Mouse (Mus musculus): ENCODE measurements at regions not wholly inside any gene's neighbourhood (a gene's known extent, or its start where the extent isn't known, plus 50 kb on each side); places are given as distances from the start of the nearest gene placed in this dataset.

GRCm38 (mm10) chr2:61283829-61284601, 294.4 kb upstream of the Tank start:
- Histone ChIP-seq H3K27ac (ENCODE audit: insufficient read depth, low read depth, low read length) (no peak overlapping the region), H3K4me3 (ENCODE audit: insufficient read depth, low read depth, low read length) (no peak overlapping the region), H3K36me3 (ENCODE audit: control insufficient read depth, insufficient read depth, low read length) (no peaks in the 10 kb centered on the region), H3K4me1 (ENCODE audit: control insufficient read depth, insufficient read depth, low read length) (no peaks in the 10 kb centered on the region), H3K27me3 (replicated peaks; ENCODE audit: control insufficient read depth, insufficient read depth, low read length) (no peaks in the 10 kb centered on the region)
- 30% methylated on average over 9 of the region's 9 CpGs for WGBS
- TF ChIP-seq POLR2A (IDR thresholded peaks at IDR 0.05; ENCODE audit: low read depth, low read length) = no peak
- TF ChIP-seq CTCF (conservative IDR thresholded peaks at IDR 0.05; ENCODE audit: insufficient read depth, insufficient read length, low read depth, low read length) = no peak
- DNase-seq = peak; percentile 29

GRCm38 (mm10) chr2:61272721-61273120, 305.7 kb upstream of the Tank start:
- no peak for TF ChIP-seq POLR2A (IDR thresholded peaks at IDR 0.05; ENCODE audit: low read depth, low read length)
- no peak for TF ChIP-seq CTCF (conservative IDR thresholded peaks at IDR 0.05; ENCODE audit: insufficient read depth, insufficient read length, low read depth, low read length)
- H3K27ac ChIP-seq (ENCODE audit: insufficient read depth, low read depth, low read length) = no peak overlapping the region
- no peaks in the 10 kb centered on the region for H3K36me3 ChIP-seq (ENCODE audit: control insufficient read depth, insufficient read depth, low read length)
- no peaks in the 10 kb centered on the region for H3K4me1 ChIP-seq (ENCODE audit: control insufficient read depth, insufficient read depth, low read length)
- WGBS = 83% methylated on average over 5 of the region's 5 CpGs
- DNase-seq = no peak
- no peaks in the 10 kb centered on the region for H3K27me3 ChIP-seq (replicated peaks; ENCODE audit: control insufficient read depth, insufficient read depth, low read length)
- H3K4me3 ChIP-seq (ENCODE audit: insufficient read depth, low read depth, low read length) = no peak overlapping the region

GRCm38 (mm10) chr2:61267706-61268105, 304.7 kb upstream of the Rbms1 start:
- TF ChIP-seq POLR2A (IDR thresholded peaks at IDR 0.05; ENCODE audit: low read depth, low read length) = no peak
- no peak for TF ChIP-seq CTCF (conservative IDR thresholded peaks at IDR 0.05; ENCODE audit: insufficient read depth, insufficient read length, low read depth, low read length)
- Histone ChIP-seq H3K27me3 (replicated peaks; ENCODE audit: control insufficient read depth, insufficient read depth, low read length) (no peaks in the 10 kb centered on the region), H3K36me3 (ENCODE audit: control insufficient read depth, insufficient read depth, low read length) (no peaks in the 10 kb centered on the region), H3K27ac (ENCODE audit: insufficient read depth, low read depth, low read length) (no peak overlapping the region), H3K4me3 (ENCODE audit: insufficient read depth, low read depth, low read length) (no peak overlapping the region), H3K4me1 (ENCODE audit: control insufficient read depth, insufficient read depth, low read length) (no peaks in the 10 kb centered on the region)
- 91% methylated on average over 3 of the region's 3 CpGs for WGBS
- no peak for DNase-seq

- 63% methylated on average over 9 of the region's 9 CpGs for WGBS
- H3K27ac ChIP-seq (ENCODE audit: insufficient read depth, low read depth, low read length) = no peak overlapping the region
- DNase-seq = no peak
- no peak overlapping the region for H3K4me3 ChIP-seq (ENCODE audit: insufficient read depth, low read depth, low read length)
- H3K4me1 ChIP-seq (ENCODE audit: control insufficient read depth, insufficient read depth, low read length) = peaks cover 3% of the 10 kb centered on the region; the same call in 1 of the 2 replicates
- no peaks in the 10 kb centered on the region for H3K36me3 ChIP-seq (ENCODE audit: control insufficient read depth, insufficient read depth, low read length)
- TF ChIP-seq CTCF (conservative IDR thresholded peaks at IDR 0.05; ENCODE audit: insufficient read depth, insufficient read length, low read depth, low read length) (no peak), POLR2A (IDR thresholded peaks at IDR 0.05; ENCODE audit: low read depth, low read length) (no peak)
- H3K27me3 ChIP-seq (replicated peaks; ENCODE audit: control insufficient read depth, insufficient read depth, low read length) = no peaks in the 10 kb centered on the region
Observed at GRCm38 (mm10) chr2:61250068-61250800, 287.2 kb upstream of the Rbms1 start.

- no peak overlapping the region for H3K4me3 ChIP-seq (ENCODE audit: insufficient read depth, low read depth, low read length)
- 69% methylated on average over 4 of the region's 4 CpGs for WGBS
- no peak overlapping the region for H3K27ac ChIP-seq (ENCODE audit: insufficient read depth, low read depth, low read length)
- no peaks in the 10 kb centered on the region for H3K27me3 ChIP-seq (replicated peaks; ENCODE audit: control insufficient read depth, insufficient read depth, low read length)
- TF ChIP-seq POLR2A (IDR thresholded peaks at IDR 0.05; ENCODE audit: low read depth, low read length) (no peak), CTCF (conservative IDR thresholded peaks at IDR 0.05; ENCODE audit: insufficient read depth, insufficient read length, low read depth, low read length) (no peak)
- H3K4me1 ChIP-seq (ENCODE audit: control insufficient read depth, insufficient read depth, low read length) = peaks cover 3% of the 10 kb centered on the region; the same call in 1 of the 2 replicates
- no peaks in the 10 kb centered on the region for H3K36me3 ChIP-seq (ENCODE audit: control insufficient read depth, insufficient read depth, low read length)
- DNase-seq = no peak
Observed at GRCm38 (mm10) chr2:61247956-61248355, 285.0 kb upstream of the Rbms1 start.

- no peak for DNase-seq
- Histone ChIP-seq H3K27ac (ENCODE audit: insufficient read depth, low read depth, low read length) (no peak overlapping the region), H3K36me3 (ENCODE audit: control insufficient read depth, insufficient read depth, low read length) (no peaks in the 10 kb centered on the region), H3K27me3 (replicated peaks; ENCODE audit: control insufficient read depth, insufficient read depth, low read length) (no peaks in the 10 kb centered on the region), H3K4me3 (ENCODE audit: insufficient read depth, low read depth, low read length) (no peak overlapping the region), H3K4me1 (ENCODE audit: control insufficient read depth, insufficient read depth, low read length) (peaks cover 3% of the 10 kb centered on the region; the same call in 1 of the 2 replicates)
- TF ChIP-seq CTCF (conservative IDR thresholded peaks at IDR 0.05; ENCODE audit: insufficient read depth, insufficient read length, low read depth, low read length) (no peak), POLR2A (IDR thresholded peaks at IDR 0.05; ENCODE audit: low read depth, low read length) (no peak)
- 83% methylated on average over 2 of the region's 2 CpGs for WGBS
Observed at GRCm38 (mm10) chr2:61247336-61247735, 284.3 kb upstream of the Rbms1 start.

GRCm38 (mm10) chr2:61246691-61247258, 283.8 kb upstream of the Rbms1 start:
- peak; percentile 34 for DNase-seq
- no peaks in the 10 kb centered on the region for H3K27me3 ChIP-seq (replicated peaks; ENCODE audit: control insufficient read depth, insufficient read depth, low read length)
- no peak overlapping the region; the same call in 1 of the 2 replicates for H3K27ac ChIP-seq (ENCODE audit: insufficient read depth, low read depth, low read length)
- WGBS = 11% methylated on average over 3 of the region's 3 CpGs
- H3K4me1 ChIP-seq (ENCODE audit: control insufficient read depth, insufficient read depth, low read length) = peaks cover 3% of the 10 kb centered on the region; the same call in 1 of the 2 replicates
- TF ChIP-seq CTCF (conservative IDR thresholded peaks at IDR 0.05; ENCODE audit: insufficient read depth, insufficient read length, low read depth, low read length) (no peak), POLR2A (IDR thresholded peaks at IDR 0.05; ENCODE audit: low read depth, low read length) (no peak)
- no peak overlapping the region for H3K4me3 ChIP-seq (ENCODE audit: insufficient read depth, low read depth, low read length)
- no peaks in the 10 kb centered on the region for H3K36me3 ChIP-seq (ENCODE audit: control insufficient read depth, insufficient read depth, low read length)

Data from kidney, adult 2 months (tissue).